Mouse (Mus musculus): ENCODE measurements around the gene Unc5c.

The Unc5c gene

GRCm38 (mm10) chr3:141597974-141598373 lies 133.0 kb downstream of the Unc5c start:
- no peak for DNase-seq (ENCODE audit: low spot score in 2 of 2)

GRCm38 (mm10) chr3:141598936-141599335 lies 133.9 kb downstream of the Unc5c start:
- no peak for DNase-seq (ENCODE audit: low spot score in 2 of 2)

- DNase-seq (ENCODE audit: low spot score in 2 of 2): peak; percentile 37 to 56
Observed at GRCm38 (mm10) chr3:141601072-141601549, 136.1 kb downstream of the Unc5c start.

- DNase-seq (ENCODE audit: low spot score in 2 of 2): peak; percentile 45 to 63
Observed at GRCm38 (mm10) chr3:141616718-141617117, 151.7 kb downstream of the Unc5c start.

DNA sequence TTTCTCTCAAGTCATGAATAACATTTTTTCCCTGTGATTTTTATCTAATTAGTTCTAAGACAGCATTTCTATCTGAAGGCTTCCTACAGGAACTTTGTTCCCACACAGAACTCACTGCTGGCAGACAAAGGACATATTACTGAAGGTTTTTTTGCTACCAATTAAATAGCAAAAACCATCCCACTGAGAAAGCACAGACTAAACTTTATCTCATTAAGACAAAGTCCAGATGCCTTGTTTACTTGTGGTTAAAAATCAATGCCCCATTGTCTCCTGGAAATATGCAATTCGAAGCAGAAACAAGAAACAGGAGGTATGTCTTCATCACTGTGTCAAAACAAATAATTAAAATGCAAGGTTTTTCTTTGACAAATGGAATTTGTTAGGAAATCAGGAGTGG lies 153.7 kb downstream of the Unc5c start:
- DNase-seq (ENCODE audit: low spot score in 2 of 2): no peak

GRCm38 (mm10) chr3:141621496-141621895 lies 156.5 kb downstream of the Unc5c start:
- DNase-seq (ENCODE audit: low spot score in 2 of 2): peak in 1 of 2 experiments; percentile 39

- DNase-seq (ENCODE audit: low spot score in 2 of 2): no peak
Observed at GRCm38 (mm10) chr3:141626935-141627638, 162.1 kb downstream of the Unc5c start.

GRCm38 (mm10) chr3:141627639-141627977 lies 162.6 kb downstream of the Unc5c start:
- no peak for DNase-seq (ENCODE audit: low spot score in 2 of 2)

DNA sequence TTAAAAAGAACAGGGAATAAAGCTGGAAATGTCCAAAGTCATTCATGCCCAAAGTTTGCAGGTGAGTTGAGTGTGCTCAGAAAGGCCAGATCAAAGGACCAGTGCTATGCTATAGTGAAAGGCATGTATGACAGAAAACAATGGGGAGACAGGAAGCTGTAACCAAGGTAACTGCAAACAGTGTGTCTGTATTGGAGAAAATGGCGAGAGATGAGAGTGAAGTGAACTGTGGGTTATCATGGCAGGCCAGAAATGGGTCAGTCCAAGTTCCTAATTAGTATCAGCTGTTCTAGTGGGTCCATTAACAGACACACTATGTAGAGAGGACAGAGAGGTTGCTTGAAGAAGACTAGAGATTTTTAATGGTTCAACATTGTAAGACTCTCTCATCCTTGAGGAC lies 164.4 kb downstream of the Unc5c start:
- DNase-seq (ENCODE audit: low spot score in 2 of 2): no peak

GRCm38 (mm10) chr3:141637900-141638299 lies 172.9 kb downstream of the Unc5c start:
- DNase-seq (ENCODE audit: low spot score in 2 of 2): no peak

DNA sequence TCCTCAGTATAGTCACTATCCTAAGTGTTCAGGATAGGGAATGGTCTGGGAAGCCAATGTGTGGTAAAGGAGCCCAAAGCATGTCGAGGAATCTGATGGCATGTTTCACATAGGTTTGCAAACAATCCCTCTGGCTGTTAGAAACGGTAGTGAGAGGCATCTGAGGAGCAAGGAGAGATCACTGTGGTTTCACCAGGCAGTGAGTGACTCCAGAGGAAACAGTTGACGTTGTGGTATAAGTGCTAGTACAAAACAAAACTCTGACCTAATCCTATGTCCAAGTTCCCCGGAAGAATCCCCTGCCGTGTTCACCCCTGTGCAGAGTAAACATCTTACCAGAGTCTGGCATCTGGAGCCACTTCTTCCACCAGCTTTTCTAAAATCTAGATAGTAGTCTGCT lies 179.2 kb downstream of the Unc5c start:
- no peak for DNase-seq (ENCODE audit: low spot score in 2 of 2)

- DNase-seq (ENCODE audit: low spot score in 2 of 2): no peak
Observed at GRCm38 (mm10) chr3:141646588-141646987, 181.6 kb downstream of the Unc5c start.

DNA sequence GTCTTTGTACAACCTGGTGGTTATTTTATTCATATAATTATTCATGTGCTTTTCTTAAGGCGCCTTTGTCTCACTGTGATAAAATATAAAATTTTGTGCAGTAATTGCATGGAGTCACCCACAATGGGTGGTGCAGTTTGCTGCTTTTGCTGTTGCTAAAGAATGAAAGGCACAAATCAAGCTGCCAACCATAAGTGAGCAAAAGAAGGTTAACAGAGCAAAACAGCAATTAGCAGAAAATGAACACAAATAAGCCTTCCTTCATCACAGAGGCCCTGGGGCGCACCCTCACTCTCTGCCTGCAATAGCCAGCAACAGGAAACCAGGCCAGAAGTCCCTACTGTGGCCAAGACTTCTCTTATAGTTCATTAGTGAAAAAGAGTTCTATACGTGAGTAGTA lies 185.6 kb downstream of the Unc5c start:
- DNase-seq (ENCODE audit: low spot score in 2 of 2): no peak

DNA sequence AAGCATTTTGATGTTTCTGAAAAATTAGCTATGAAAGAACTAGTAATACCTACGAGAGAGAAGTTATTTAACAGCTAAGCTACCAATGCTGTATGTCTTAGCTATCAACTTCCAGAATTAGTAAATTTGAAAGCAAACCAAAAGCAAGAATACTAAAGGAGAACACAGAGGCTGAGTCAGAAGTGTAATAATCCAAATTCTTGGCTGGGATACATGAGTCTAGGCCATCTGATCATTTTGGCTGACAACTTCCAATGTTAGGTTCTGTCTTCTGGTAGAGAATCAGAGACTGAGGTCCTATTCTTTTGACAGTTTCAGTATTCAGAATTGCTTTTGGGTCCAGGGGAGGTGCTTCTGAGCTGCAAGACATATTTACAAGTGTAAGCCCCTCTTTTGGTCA lies 188.9 kb downstream of the Unc5c start:
- DNase-seq (ENCODE audit: low spot score in 2 of 2): no peak

DNA sequence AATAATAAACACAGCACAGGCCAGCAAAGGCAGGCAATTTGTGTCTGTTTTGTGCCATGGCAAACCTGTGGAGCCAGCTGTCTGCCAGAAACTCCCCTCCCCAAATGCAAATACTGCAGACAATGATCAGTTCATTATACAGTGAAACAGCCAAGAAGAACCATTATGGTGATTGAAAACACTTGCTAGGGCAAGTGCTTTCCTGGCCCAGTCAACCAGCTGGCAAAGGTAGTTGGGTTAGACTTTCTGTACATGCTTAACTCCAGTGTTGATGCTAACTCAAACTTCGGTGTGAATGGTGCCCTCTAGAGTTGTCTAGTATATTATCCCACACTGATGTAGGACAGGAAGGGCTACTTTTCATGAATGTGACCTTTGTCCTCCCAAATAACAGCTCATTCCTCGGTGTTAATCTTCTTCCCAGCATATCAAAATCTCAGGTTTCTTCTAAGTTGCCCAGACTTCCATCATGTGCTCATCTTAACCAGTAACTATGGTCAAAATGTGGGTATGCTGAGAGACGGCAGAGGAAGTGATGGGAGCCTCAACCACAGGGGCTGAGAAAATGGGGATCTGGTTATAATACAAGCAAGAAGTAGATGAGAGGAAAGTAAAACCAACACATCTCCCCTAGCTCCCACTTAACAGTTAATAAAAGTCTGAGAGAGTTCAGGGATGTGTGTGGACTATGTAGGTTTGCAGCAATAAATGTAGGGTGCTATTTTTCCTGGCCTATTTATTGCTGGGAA lies 194.2 kb downstream of the Unc5c start:
- peak; percentile 21 to 34 for DNase-seq (ENCODE audit: low spot score in 2 of 2)

- DNase-seq (ENCODE audit: low spot score in 2 of 2): no peak
Observed at GRCm38 (mm10) chr3:141660065-141661062, 195.3 kb downstream of the Unc5c start.

DNA sequence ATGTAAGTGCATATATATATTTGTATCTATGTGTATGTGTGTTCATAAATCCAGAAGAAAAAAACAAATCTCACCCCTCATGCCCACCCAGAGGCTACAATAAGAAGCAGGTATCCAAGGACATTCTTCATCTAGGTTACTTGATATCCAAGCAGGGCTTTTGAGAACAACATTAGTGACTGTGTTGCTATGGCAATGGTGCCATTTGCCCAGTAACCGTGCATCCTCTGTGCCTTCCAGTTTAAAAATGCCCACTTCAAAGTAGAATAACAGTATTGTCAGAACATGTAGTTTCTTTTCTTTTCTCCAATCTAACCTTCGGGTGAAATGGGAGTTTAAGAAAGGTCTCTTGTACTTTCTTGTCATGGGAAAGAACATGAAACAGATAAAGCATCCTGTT lies 224.1 kb downstream of the Unc5c start:
- peak; percentile 29 to 41 for DNase-seq (ENCODE audit: low spot score in 2 of 2)

DNA sequence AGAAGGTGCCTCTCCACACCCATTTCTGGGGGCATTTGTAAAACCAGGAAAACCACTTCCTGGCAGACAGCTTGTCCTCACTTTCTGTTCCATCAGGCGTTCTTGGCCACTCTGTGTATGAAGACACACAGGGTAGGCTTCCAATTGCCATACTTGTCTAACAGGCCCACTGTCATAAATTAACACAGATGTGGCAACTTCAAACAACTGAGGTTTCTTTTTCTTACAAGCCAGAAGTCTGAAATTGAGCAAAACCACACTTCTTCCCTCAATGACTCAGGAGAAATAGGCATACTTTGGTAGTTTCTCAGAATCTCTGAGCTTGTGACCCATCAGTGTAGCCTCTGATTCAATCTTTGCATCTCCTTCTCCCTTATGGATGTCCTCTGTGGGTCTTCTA lies 225.7 kb downstream of the Unc5c start:
- no peak for DNase-seq (ENCODE audit: low spot score in 2 of 2)

DNA sequence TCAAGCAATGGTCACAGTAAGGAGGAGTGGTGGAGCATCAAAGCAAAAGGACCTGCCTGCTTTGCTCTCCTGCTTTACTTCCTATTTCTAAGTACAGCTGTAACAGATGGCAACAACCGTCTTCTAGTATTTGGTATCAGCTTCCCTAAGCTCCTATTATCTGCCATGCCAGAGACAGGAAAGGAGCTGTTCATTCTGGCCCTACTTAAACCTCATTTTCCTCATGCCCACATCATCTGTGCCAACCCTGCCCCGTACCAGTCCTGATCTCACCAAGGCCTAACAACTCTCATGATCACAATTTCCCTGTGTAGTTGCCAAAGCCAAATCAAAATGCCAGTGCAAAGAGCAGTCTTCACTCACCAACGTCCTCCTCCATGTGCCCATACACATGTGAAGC lies 226.4 kb downstream of the Unc5c start:
- DNase-seq (ENCODE audit: low spot score in 2 of 2): no peak

DNA sequence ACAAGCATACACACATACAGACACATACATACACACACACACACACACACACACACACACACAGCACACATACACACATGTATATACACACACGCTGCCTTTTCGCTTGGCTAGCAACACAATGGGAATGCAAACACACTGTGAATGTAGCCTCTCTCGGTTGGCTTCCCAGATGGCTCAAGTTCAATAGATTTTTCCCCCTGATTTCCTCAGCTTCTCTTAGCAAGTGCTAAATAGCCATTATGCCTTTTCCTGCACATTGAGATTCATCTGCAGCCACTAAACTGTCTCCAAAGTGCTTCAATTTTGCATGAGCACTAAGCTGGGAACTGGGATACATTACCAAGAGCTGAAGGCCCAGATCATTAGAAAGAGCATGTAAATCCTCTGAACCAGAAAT lies 226.8 kb downstream of the Unc5c start:
- DNase-seq (ENCODE audit: low spot score in 2 of 2): no peak

DNA sequence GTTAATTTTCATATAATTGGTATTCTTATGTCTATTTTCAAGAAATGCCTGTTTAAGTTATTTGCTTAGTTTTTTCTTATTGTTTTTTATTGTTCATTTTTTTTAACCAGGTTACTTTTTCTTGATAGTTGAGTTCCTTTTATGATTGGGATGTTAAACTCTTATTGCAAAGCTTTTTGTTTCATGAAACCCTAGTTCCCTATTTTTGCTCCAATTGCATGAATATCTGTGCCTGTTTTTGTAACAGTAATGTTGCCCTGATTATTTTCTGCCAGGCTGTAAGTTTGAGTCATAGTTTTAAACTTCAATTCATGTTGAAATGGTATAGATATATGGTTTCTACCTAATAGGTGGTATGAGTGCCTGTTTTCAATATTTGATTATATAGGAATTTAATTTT lies 234.2 kb downstream of the Unc5c start:
- no peak for DNase-seq (ENCODE audit: low spot score in 2 of 2)

DNA sequence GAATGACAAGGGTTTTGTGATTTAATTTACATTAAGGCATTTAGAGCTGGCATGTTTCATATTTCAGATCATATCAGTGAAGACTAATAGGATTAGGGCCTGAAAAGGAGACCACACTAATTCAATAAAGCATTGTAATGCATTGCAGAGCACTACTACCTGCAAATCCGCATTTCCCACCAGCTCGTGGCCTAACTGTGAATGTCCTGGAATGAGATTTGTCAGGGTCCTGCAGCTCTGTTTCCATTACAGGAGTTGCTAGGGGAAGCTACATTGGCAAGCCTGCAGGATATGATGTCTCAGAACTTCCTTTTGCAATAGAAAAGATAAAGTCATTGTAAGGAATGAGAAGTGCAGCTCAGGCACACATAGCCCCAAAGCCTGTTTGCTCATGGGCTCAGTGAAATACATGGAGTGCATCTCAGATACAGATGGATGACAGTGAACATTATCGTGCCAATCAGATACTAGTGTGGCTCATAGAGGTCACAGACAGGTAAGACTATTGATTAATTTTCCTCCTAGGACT lies 236.4 kb downstream of the Unc5c start:
- DNase-seq (ENCODE audit: low spot score in 2 of 2): no peak
